ENCODE assay signal across 17 mouse cellular contexts in the genomic region with DNA sequence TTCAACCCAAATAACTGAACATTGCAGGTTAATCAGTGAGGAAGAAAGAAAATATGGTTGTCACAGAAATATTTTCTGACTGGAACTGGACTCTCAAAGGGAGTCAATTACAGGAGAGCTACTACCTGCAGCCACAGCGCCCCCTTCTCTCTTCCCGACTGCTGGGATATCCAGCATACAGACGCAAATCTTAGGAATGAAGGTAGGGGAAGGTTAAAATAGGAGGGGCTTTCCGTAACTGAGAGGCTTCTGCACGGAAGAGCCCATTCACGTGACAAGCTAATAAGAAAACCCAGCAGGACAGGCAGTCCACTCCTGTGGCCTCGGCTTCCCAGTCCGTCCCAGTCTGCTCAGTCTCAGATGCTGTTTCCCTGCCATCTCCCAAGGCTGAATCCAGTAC. TPM values are rescaled to one million over a fixed set of nuclear protein-coding genes. Genes with fewer than 3 reads are reported as not detected.
DNase-seq lines count a peak whose midpoint lies in the region.
"Had no signal": no experiment of that assay in that cellular context is flagged by ENCODE, and none has a peak within 500 bp of the region (broad histone marks: within the 10 kb centered on the region; RNA-seq: fewer than 3 reads in every experiment).

No protein-coding gene starts in this region.

- peak; percentile 28 for DNase-seq in heart, adult 11 months
- no peak for DNase-seq in heart, adult 18-20 months
- DNase-seq in ES-CJ7 (ENCODE audit: low read depth, low spot score) (peak; percentile 18), ZHBTc4 (ENCODE audit: low read depth, low spot score) (peak; percentile 19)
- no peak for DNase-seq in right cerebral cortex, adult 18-20 months
- no peak for DNase-seq in kidney, adult 18-20 months
- DNase-seq: adrenal gland, adult 2 months; adrenal gland, postnatal 10 days; adrenal gland, postnatal 25 days; B cell, adult 2 months; cerebellum, adult 11 months; cerebellum, adult 18-20 months; cerebellum, adult 8-10 months; cerebellum, adult 9-11 months; cerebellum, postnatal 36 days; embryo, embryonic 11 days; forebrain, postnatal 0 days had no signal

RNA-seq across cellular contexts. Expression of gene Gtf2e1, which starts 24.9 kb away (rescaled TPM):
- 1 to 10 TPM; 6.7 to 7.2 TPM for total RNA-seq in heart, adult 18-20 months (2021)

RNA-seq across cellular contexts. Expression of gene Rabl3, which starts 25.0 kb away (rescaled TPM):
- 1 to 10 TPM; 6.6 to 6.7 TPM for total RNA-seq in heart, adult 18-20 months (2021)

Comparison
In these comparisons a context has a peak if more than half of its experiments do, and no peak if none do; other contexts are left out.
1. DNase-seq: peak in heart, adult 11 months (single experiment), ES-CJ7 (single experiment) and ZHBTc4 (single experiment); none in heart, adult 18-20 months (0 of 2), right cerebral cortex, adult 18-20 months (single experiment) and kidney, adult 18-20 months (single experiment).